Mouse (Mus musculus) activated CD4-positive, CD25-positive, alpha-beta regulatory T cell (primary cell): ENCODE results near the gene Nlrp5. TPM values are rescaled to one million over a fixed set of nuclear protein-coding genes. Genes with fewer than 3 reads are reported as not detected.

Source experiments
- polyA plus RNA-seq, 2 experiments: library from polyadenylated mRNA; unstranded; fragments of 100-300 nt; shearing (Covaris generic); gene quantifications; one replicate each; pipeline ENCODE4 v1.2.1; 2017

Gene Nlrp5
- polyA plus RNA-seq: not detected

DNA sequence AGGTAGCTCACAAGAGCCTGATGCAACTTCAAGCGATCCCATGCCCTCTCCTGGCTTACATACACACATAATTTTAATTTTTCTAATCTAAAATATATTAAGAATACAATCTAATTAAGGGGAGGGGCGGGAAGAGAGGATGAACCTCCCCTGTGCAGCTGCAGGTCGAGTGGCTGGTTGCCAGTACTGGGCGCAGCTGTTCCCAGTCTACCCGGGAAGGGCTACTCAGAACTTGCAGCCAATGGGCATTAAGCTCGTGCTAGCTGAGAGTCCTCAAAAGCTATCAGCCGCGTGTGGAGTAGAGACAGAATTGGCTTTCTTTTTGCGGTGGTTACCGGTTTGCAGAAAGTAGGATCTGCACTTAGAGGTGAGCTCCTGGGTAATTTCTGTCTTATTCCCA lies at the start of gene Nlrp5:
Gene Nlrp5, plus strand, starts transcription at position 301 of the 400 bp plus-strand sequence.

Other genes starting within 250 kb of the Nlrp5 start
- under 1 TPM in 1 of 2 experiments, not detected in 1; 0.23 TPM for gene Gm10662, start 241.4 kb upstream of the Nlrp5 start, polyA plus RNA-seq
- gene Vmn1r165, start 168.6 kb upstream of the Nlrp5 start, polyA plus RNA-seq: not detected
- not detected for gene Vmn1r166, start 134.2 kb upstream of the Nlrp5 start, polyA plus RNA-seq
- gene Gm6902, start 107.0 kb upstream of the Nlrp5 start, polyA plus RNA-seq: under 1 TPM in 1 of 2 experiments, not detected in 1; 0.50 TPM
- gene Nlrp4e, start 84.7 kb upstream of the Nlrp5 start, polyA plus RNA-seq: not detected
- not detected for gene Vmn1r167, start 121.3 kb downstream of the Nlrp5 start, polyA plus RNA-seq
- not detected for gene Vmn1r168, start 153.8 kb downstream of the Nlrp5 start, polyA plus RNA-seq
- under 1 TPM in 1 of 2 experiments, not detected in 1; 0.12 TPM for gene Vmn1r169, start 189.6 kb downstream of the Nlrp5 start, polyA plus RNA-seq
- not detected for gene Vmn1r170, start 220.3 kb downstream of the Nlrp5 start, polyA plus RNA-seq
- gene Vmn1r171, start 244.8 kb downstream of the Nlrp5 start, polyA plus RNA-seq: not detected